Mouse (Mus musculus) adrenal gland, postnatal 10 days (tissue): ENCODE data around the gene Zfp277. TPM values are rescaled to one million over a fixed set of nuclear protein-coding genes. Genes with fewer than 3 reads are reported as not detected.
A peak's percentile ranks its signal among the peaks of the same experiment; 100 is the strongest.

Experiments
- DNase-seq: peaks from one replicate; pipeline ENCODE4 v3.0.0; 2021; ENCODE audit warnings: mixed read lengths
- total RNA-seq, 2 experiments: library from RNA; stranded (reverse); gene quantifications; 2 replicates each; pipeline ENCODE4 v1.2.3; 2021

Zfp277 gene
- total RNA-seq, 2 experiments from 2014 or later: 17.1 to 21.5 TPM

DNA sequence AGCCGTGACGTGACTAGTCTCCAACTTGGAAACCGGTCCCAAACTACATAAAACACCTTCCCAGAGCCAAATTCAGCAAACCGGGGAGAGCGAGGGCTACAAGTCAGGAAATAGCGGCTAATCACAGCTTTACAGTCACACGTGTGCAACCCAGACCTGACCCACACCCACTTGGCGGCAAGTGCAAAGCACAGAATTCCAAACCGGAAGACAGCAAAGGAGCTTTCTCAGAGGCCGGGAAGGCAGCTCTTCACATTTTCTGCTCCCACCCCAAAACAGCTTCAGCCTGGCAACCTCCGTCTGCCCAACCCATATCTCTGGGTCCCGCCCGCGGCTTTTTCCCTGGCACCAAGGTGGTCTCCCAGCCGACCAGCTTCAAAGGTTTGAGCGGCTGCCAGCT is 496 bp downstream of the Zfp277 start:
- no peak for DNase-seq

DNA sequence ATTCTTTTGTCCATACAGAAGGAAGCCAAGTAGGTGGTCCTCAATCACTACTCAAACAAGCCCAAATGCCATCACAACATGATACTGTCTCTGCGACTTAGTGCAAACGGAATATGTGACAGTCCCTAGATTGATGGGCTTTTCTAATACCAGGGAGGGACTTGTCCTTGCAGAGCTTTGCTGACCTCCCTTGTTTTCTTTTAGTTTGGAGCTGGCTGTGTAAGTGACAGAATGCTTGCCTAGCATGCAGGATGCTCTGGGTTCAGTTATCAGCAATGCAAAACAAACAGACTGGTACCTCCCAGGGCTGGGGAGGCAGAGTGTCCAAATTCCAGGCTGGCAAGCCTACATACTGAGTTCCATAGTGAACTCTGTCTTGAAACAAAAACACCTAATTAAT is 7.7 kb downstream of the Zfp277 start:
- no peak for DNase-seq

DNA sequence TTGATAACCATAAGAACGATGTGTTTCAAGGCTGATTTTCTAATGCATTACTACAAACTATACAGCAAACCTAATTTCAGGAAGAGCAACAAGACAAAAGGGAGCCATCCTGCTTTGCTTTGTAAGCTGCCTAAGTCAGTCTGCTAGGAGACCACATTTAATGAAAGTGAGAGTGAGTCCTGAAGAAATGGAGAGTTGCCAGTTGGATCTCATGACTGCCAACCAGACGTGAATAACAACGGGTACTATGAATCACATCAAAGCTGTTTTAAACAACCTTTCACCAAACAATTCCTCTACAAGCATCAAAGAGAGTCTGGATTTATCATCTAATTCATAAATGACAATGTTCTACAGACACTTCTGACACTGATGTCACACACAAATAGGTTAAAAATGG is 11.6 kb downstream of the Zfp277 start:
- DNase-seq: peak; percentile 34

DNA sequence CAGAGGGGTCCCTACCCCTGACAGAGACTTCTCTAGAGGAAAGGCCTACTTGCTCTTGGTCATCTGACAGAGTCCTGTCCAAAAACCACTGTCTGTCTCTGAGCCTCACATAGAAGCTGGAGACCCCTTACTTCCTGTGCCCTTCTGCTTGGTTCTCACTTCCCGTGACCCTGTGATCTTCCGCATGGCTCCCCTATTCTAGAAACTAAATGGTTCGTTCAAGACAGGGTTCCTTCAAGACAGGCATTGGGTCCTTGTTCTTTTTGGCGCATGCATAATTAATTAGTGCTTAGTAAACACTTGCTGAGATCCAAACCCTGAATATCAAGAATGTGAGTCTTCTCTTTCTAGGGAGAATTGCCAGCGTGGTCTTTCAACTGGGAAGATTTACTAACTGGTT is 14.6 kb downstream of the Zfp277 start:
- DNase-seq: no peak

DNA sequence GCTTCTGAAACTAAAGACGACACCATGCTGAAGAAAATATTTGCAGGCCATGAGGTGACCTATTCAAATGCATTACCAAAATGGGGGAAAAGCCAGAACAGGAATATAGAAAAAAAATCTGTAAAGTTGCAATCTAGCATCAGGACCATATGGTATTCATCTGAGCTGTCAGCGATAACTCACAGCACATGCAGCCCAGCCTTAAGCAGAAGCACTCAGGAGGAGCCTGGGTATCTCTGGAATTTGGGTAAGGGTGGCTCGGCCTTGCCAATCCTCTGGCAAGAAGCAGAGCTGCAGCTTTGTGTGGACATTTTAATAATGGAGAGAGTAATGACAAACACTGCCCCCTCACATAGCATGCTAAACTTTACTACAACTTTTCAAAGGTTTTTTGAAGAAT is 15.7 kb downstream of the Zfp277 start:
- DNase-seq: no peak

DNA sequence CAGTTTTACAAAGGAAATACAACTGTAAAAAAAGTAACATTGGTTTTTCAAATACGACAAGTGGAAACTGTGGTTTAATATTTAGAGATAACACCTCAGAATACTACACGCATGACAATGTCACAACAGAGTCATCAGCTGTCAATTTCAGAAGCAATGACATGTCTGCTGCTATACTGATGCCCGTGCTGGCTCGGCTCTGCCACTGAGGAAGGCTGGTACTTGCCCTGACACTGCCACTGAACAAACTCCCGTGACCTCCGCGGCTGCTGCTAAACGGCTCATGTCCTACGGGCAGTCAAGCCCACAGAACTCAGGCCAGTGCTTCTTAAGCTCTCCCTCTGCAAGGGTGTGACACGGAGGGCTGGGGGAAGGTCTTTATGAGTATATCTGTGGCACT is 18.1 kb downstream of the Zfp277 start:
- no peak for DNase-seq

DNA sequence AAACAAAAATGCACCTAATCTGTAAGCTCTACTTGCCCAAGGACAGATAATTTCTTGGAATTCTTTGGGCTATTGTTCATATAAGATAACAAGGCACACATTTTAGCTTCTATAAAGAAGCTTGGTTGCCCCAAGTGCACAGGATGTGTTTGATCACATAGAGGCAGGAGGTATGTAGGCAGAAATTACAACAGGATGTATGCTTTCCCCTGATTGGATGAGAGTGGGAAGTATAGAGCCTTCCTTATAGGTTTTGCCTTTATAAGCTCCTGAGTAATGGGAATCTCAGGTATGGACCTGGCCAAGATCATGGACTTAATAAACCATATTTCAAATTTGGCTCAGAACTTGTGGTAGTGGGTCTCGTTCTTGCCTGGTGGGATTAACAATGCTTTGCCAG is 20.7 kb downstream of the Zfp277 start:
- no peak for DNase-seq

DNA sequence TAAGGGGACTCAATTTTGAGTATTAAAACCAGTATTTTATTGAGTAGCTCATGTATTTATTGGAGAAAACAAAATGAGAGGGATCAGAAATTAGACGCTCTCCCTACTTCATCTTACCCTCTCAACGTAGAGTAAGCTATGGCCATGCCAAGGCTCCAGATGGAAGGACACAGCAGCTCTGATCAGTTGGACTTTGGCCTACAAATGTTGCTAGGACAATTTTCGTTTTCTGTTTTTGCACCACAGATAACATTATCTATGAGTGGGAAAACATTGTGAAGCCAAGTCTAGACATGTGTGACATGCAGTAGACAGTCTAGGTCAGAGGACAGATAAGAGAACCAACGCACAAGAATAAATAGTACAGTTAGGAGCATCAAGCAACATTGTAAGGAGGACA is 28.4 kb downstream of the Zfp277 start:
- DNase-seq: no peak

DNA sequence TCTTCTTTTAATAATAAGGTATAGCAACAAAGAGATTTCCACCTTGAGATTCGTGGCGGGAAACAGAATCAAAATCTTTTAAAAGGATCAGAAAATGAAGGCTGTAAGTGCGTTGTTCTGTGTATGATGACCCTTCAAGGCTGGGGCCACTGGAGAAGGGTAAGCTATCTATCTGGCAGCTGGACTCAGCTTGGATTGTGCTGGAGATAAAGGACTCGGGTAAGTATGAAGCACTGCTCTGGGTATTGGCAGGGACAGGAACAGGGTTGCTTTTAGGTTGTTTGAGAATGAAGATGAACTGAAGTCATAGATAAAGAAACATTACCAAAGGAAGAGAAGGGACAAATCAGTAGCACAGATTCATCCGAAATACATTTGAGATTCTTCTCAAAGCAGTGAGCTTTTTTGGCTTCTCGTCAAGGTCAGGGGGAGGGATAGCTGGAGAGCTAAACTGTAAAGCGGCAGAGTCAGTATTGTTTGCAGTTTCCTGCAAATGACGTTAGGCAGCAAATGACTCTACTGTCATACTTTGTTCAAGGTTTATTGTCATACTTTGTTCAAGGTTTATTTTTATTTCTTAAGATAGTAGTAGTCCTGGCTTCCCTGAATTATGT is 30.3 kb downstream of the Zfp277 start:
- peak; percentile 64 for DNase-seq

DNA sequence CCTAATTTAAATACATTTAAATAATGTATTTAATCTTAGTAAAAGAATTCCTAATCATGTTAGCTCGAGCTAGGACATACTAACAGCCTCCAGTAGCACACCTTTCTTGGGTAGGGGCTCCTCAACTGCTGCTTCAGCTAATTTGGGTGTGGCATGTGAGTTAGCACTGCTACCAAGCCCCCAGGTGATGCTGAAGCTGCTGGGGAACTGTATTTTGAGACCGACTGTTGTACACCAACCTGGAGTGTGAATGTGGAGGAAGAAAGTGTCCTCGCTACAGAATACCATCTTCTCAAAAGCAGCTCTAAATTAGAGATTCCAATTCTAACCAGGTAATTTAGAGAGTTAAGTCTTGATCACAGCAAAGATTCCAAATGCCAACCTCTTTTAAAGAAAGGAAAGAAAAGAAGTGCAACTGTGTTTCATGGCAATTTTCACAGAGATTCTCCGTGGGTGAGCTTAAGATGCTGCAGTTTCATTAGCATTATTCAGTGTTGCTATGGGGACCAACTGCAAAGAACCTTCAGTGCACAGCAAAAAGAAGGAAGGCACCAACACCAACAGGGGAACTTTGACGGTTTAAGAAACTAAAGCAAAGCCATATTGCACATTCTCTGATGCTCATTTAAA is 30.9 kb downstream of the Zfp277 start:
- no peak for DNase-seq

DNA sequence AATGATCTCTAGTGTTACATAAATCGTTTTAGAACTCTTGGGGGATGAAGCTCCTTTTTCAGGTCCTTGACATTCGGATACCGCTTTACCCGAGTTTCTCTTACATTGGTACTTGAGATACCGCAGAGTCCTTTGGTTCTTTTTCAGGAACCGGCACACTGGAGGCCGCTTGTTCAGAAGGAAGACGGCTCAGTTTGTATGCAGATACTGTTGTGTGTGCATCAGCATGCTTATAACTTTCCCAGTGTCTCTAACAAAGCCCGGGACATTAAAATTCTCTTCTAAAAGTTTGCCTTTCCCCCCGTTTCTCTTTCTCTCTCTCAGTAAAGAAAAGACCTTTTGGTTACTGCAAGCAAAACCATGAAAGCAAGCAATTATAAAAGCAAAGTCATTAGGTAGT is 45.9 kb downstream of the Zfp277 start:
- no peak for DNase-seq

DNA sequence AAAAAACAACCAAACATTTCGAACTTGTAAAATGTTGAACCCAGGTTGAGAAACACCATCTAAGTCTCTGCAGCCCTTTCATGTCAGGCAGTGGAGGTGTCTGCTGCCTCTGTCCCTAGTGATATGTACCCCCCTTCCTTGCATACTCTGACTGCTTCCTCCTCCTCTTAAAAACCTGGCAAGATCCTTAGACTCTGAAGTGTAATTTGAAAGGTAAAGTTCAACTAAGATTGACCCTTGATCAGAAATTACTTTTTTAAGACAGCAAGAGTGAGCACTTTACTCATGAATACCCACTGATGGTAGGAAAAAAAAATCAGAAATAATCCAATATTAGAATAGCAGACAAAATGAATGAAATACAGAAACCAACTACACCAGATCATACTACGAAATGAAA is 46.3 kb downstream of the Zfp277 start:
- no peak for DNase-seq

DNA sequence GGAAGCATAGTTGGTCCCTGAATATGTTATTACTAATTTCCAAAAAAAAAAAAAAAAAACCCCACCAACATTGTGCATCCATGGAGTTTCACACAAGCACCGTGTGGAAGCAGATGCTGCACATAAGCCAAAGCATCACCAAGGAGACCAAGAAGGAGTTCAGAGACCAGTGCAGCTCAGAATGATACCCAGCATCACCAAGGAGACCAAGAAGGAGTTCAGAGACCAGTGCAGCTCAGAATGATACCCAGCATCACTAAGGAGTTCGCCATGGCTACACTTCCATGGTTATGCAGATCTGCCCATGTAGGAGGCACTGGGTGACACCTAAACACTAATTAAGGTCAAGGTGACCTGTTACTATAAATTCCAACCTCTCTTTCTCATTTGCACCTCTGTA is 46.8 kb downstream of the Zfp277 start:
- DNase-seq: no peak

DNA sequence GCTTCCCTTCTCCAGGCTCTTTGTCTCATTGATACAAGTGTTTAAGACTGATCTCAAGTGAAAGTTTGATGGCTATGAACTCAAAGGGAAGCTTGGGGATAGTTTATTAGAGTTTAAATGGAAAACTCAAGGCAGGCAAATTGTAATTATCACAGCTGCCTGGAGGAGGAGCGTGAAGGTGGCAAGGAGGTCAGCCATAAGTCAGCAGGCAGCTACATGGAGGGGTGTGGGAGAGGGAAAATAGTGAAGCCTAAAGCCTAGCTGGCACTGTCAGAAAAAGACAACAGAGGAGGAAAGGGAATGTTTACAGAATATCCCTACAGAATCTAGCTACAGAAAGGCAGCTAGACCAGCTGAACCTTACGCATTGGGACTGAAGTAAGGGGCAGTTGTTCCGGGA is 52.8 kb downstream of the Zfp277 start:
- no peak for DNase-seq

DNA sequence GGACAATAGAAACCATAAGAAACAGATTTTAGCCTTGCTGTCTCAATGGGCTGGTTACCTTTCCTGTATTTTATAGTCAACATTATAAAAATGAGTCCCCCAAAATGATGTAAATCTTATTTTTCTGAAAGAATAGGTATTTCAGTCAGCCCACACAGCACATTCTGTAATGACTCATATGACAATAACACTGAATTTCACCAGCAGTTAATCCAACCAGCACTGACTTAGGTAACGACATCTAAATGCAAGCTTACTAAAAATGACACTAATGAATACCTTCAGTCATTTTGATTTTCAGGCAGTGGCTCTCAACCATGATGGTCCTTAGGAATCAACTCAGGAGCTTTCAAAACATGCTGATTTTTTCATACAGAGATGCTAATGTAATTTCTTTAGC is 54.4 kb downstream of the Zfp277 start:
- no peak for DNase-seq

DNA sequence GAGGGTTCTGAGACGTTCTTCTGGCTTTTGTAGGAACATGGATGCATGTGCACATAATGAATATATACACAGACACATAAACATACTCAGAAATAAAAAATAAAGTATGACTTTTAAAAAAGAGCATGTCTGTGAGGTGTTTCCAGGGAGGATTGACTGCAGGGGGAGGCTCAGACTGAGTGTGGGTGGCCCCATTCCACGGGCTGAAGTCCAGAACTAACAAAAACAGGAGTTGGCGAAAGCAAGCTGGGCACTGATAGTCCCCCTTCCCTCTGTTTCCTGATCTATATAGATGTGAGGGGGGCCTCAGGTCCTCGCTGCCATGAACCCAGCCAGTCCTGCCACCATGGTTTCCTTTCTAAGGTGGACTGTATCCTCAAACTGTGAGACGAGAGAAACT is 57.9 kb downstream of the Zfp277 start:
- DNase-seq: no peak

DNA sequence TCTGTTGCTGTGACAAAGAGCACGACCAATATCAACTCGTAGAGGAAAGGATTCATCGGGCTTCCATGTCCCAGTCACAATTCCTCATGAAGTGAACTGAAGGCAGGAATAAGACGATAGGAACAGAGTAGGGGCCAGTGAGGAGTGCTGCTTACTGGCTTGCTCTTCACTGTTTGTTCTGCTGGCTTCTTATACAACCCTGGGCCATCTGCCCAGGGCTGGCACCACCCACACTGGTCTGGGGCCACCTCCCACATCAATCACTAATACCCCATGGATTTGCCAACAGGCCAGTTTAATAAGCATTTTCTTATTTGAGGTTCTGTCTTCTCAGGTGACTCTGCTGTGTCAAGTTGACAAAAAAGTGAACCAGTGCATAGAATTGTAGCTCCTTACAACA is 60.4 kb downstream of the Zfp277 start:
- peak; percentile 20 for DNase-seq

DNA sequence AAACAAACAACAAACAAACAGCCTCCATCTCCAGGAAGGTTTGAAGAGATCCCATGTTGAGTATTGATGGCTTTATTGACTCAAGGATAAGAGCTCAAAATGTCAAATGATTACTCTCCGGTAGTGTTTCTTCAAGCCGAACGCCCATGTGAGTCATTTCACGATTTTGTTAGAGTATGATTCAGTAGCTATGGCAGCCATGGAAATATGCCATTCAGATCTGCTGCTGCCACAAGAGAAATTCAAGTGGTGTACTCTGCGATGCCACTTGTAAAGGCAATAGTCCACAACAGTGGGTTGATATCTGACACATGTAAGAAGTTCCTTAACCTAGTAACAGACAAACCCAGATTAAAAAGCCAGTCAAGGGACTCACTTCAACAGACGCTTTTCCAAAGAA is 62.0 kb downstream of the Zfp277 start:
- DNase-seq: no peak

DNA sequence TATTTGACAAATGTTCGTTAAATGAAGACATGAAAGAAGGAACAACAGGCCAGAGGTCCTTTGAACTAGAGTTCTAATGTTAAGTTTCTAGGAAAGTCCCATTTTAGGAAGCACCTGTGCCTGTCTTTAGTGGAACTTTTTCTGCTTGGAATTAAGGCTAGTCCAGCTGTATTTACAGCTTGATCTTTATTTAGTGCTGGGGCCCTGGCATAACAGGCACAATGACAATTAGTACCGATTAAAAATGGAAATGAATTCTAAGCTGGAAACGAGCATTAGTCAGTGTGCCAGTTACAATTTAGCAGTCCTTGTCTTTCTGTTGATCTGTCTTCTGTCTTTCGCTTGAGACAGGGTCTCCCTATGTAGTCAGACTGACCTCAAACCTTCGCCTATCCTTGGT is 63.2 kb downstream of the Zfp277 start:
- DNase-seq: no peak

DNA sequence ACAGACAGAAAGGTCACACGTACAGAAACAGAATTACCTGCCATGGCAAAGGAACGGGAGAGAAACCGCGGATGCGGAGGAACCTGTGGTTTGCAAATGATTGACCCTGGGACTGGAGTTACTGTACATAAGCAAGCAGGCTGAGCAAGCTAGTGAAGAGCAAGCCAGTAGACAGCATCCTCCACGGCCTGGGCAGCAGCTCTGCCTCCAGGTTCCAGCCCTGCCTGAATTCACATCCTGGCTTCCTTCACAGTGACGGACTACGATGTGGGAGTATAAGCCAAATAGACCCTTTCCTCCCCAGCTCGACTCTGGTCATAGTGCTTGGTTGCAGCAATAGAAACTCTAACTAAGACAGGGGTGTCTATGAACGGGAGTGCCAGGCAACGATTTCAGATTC is 63.9 kb downstream of the Zfp277 start:
- peak; percentile 14 for DNase-seq

DNA sequence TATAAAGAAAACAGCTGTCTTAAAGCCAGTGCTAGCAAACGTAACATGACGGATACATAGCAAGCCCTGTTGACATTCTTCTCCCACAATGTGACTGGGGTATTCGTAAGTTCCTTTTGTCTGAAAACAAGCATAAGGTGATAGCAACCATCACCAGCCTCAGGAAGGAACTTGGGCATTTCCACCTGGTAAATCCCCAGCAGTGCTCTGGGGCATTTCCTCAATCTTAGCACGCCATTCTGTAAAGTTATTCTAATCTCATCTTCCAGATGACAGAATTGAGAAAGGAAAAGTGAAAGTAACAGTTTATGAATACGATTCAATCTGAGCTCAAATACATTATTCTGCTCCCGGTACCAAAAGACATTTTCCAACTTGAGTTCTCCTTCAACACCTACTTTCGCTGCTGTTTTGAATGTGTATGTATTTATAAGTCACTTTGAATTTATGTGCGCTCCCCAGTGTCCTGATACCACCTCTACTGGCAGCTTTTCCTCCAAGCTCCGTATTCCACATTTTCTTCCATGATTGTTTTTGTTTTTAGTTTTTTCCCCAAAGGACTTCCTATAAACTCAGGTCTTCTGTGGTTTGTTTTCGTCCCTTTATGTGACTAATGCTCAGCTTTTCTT is 64.4 kb downstream of the Zfp277 start:
- DNase-seq: no peak

DNA sequence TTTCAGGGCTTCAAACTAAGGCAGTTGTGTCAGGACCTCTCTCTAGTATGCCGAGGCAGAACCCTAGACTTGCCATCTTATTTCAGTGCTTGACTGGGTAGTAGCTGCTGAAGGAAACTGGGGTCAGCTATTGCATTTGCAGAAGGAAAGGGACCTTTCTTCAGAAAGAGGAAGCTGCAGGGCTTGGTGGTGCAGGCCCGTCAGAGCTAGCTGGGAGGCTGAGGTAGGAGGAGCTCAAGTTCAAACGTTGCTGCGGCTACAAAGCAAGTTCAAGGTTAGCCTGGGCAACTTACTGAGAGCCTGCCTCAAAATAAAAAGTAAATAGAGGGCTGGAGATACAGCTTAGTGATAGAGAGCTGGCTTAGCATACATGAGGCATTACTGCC is 66.2 kb downstream of the Zfp277 start:
- no peak for DNase-seq

DNA sequence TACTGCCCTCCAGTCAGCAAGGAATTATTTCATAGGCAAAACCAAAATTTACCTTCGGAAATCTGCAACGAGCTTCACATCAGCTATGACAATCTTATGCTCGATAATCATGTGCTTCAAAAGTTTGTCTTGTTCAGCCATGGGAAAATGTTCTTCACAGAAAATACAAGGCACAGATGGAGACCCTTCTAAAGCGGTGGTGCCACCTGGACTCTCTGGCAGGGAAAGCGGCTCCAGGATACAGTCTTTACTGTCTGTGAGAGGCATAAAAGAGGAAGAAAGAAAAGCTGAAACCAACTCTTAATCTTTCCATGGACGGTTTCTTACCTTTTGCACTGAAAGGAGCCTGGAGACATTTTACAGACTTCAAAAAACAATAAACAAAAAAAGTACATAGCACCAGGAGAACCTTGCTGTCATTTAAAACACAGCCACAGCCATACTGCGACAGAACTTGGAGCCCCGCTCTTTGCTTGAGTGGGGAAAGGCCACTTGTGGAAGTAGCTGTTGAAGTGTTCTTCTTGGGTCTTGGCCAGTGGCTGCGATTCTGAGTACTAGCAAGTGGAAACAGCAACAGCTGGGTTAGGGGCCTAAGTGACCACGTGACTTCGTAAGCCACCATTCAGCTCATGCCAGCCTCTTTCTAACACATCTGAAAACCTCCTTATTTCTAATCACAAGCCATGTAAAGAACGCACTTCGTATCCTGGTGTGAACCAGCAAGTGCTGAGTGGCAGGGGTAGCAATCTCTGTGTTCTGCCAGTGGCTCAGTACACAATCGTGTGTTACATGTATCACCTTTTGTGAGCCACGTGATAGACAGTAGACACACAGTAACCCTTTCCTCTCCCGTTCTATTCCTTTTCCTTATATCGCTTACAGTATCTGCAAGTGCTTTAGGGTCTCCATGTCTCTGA is 66.8 kb downstream of the Zfp277 start:
- DNase-seq: no peak
